Mouse (Mus musculus) olfactory bulb, adult 2 months (tissue): ENCODE measurements around the gene Gm15319.
"Not testable (repeated sequence)": the region's sequence is repeated elsewhere in the genome, so short reads cannot be mapped to it uniquely, and the experiment has no call there.

Experiments
- CTCF ChIP-seq: fragments of 200-500 bp; IDR thresholded peaks from 2 replicates; pipeline ENCODE4 v1.5.1; 2012; ENCODE audit warnings: low read depth, mild to moderate bottlenecking, low read length, moderate library complexity; ENCODE audit not compliant: insufficient read depth
- POLR2A ChIP-seq: fragments of 200-500 bp; IDR thresholded peaks from 2 replicates; pipeline ENCODE4 v1.6.1; 2012; ENCODE audit warnings: mild to moderate bottlenecking, low read depth, low read length, moderate library complexity; ENCODE audit not compliant: insufficient read depth

- TF ChIP-seq CTCF, POLR2A: not testable (repeated sequence)
Measured at GRCm38 (mm10) chr8:20287706-20288105, 75.3 kb downstream of the Gm15319 start.
